Mouse (Mus musculus): ENCODE measurements around the gene Cbr3.
"Not testable (repeated sequence)": the region's sequence is repeated elsewhere in the genome, so short reads cannot be mapped to it uniquely, and the experiment has no call there.

The Cbr3 gene
- long read RNA-seq, experiment 1, transcript Cbr3-201 (3 exons, 1,170 nt), result major isoform, 18 of 18 reads
- long read RNA-seq, experiment 1, partial matches to known transcripts, result 0 of 18 reads
- long read RNA-seq, experiment 1, other reads (novel, unspliced or antisense), result 0 of 18 reads
- long read RNA-seq, experiment 2, transcript Cbr3-201 (3 exons, 1,170 nt), result major isoform, 5 of 5 reads
- long read RNA-seq, experiment 2, partial matches to known transcripts, result 0 of 5 reads
- long read RNA-seq, experiment 2, other reads (novel, unspliced or antisense), result 0 of 5 reads

DNA sequence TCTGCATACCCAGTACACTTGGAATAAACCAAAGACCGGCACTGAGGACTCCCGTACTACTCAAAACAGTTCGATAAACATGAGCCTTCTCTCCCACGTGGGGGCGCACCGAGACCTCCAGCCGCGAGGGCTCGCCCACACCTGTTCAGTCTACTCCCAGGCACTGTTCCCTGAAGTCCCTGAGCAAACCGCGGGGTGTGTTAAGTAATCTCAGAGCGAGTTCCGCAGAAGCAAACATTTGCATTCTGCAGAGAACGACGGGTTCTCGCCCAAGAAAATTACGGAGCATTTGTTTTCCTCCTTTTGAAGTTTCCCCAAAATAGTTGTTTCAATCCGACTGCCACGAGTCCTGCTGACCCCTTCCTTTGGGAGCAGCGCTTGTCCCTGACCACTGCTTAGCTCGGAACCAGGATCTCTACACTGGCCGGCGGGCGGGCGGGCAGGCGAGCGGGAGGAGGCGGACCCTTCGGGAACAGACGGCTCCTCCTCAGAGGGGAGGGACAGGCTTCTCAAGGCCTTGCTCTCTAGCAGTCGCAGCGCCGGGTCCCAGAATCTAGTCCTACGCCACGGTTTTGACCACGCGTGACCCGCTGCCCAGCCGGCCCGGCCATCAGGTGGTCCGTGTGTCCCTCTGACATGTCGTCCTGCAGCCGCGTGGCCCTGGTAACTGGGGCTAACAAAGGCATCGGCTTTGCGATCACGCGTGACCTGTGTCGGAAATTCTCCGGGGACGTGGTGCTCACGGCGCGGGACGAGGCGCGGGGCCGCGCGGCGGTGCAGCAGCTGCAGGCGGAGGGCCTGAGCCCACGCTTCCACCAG is at the start of gene Cbr3:
Gene Cbr3 (plus strand): TSS at position 527 of the 819 bp plus-strand sequence.
- intact Hi-C loops (cut with DNase I), result loop anchor here (10.0 kb wide), 1 partner anchor 82 kb away; no protein-coding TSS in a partner anchor

DNA sequence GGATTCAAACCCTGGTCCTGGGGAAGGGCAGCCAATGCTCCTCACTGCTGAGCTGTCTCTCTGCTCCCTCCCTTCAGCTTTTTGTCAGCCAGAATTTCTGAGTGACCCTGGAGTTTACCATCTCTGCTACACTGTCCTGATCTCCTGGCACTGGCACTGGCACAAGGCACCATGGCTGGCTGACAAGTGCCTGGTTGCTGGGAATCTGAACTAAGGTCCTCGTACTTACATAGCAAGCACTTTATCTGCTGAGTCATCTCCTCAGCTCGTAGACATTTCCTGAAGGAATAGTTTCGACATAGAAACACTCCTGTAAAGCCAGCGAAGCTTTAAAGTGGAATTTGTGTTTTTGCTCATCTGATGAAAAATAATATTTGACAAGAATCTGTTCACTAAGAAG is 39.0 kb upstream of the Cbr3 start:
- intact Hi-C loops (cut with DNase I), result no loop called here

DNA sequence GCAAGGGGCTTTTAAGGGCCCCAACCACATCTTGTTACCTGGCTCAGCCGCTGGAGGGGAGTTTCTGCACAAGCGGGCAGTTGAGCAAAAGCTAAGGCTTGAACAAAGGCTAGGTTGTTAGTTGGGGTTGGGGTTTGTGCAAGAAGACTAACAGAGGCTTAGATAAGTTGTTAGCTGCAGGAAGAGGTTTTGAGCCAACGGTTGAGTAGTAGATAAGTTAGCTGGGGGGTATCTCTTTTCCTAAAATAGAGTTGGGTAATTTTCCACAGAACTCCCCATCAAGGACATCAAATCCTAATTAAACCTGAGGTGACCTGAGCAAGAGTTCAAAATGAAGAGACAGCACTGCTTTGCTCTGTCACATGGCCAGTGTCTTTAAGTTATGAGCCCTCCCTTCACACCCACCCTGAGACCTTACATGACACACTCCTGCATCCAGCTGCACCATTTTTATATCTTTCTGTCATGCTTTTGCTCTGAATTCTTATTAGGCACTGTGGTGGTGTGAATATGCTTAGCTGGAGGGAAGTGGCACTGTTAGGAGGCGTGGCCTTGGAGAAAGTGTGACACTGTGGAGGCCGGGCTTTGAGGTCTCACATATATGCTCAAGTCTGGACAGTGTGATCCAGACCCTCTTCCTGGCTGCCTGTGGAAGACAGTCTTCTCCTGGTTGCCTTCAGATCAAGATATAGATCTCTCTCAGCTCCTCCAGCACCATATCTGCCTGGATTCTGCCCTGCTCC is 34.4 kb upstream of the Cbr3 start:
- intact Hi-C loops (cut with DNase I), result no loop called here

DNA sequence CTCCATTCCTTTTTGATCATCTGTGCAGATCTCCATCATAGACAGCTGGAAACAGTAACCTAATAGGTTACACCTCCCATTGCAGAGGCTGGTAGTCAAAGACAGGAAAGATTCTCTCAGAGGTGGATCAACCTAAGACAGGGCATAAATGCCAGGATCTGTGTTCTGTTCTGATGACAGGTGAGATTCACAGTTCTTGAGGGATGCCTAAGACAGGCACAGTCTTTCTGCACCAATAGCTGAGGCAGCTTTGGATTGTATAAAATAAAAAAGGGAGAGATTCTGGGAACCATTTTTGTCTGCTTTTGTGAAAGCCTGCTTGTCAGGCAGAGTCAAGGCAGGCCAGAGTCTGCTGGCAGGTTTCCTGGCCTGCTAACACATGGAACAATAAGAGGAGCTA is 15.0 kb upstream of the Cbr3 start:
- intact Hi-C loops (cut with DNase I), result no loop called here

DNA sequence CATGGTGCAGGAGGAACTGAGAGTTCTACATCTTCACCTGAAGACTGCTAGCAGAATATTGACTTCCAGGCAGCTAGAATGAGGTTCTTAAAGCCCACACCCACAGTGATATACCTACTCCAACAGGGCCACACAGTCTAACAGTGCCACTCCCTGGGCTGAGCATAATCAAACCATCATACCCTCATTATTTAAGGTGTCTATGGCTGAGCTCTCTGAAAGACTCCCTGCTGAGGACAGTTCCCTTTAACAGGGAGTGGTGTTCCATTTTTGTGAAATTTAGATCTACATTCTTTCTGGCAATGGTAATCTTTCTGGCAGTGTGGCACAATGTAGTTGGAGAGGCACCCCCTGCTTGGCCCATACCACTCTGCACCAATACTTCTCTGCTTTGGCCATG is 13.5 kb upstream of the Cbr3 start:
- intact Hi-C loops (cut with DNase I), result no loop called here

DNA sequence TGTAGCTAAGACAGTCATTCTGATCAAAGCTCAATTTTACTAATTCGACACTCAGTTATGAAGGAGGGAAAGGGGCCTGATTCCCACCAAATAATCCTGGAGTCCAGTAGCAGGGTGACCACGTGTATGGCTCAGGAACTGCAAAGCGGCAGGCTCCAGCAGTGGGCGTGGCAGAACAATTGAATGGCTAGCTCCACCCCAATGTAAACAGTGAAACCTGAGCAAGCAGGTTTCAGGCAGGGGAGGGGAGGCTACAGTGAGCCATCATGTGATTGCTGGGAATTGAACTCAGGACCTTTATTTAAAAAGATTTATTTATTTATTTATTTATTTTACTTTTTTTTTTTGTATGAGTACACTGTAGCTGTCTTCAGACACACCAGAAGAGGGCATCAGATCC is 12.5 kb upstream of the Cbr3 start:
- intact Hi-C loops (cut with DNase I), result not testable (repeated sequence)

DNA sequence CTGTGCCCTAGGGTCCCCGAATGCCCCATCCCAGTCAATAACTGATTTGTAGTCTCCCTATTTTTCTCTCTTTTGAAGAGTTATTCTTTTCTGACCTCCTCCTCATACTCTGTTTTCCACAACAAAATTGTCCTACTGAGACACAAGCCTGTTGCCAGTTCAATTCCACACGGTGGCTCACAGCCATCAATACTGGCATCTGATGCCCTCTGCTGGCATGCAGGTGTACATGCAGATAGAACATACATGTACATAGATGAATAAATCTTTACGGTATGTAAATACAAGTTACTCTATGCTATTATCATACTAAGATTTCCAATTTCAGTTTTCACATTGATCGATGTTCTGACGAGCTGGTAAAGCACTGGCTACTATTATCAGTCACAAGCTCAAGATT is 12.0 kb upstream of the Cbr3 start:
- intact Hi-C loops (cut with DNase I), result no loop called here

DNA sequence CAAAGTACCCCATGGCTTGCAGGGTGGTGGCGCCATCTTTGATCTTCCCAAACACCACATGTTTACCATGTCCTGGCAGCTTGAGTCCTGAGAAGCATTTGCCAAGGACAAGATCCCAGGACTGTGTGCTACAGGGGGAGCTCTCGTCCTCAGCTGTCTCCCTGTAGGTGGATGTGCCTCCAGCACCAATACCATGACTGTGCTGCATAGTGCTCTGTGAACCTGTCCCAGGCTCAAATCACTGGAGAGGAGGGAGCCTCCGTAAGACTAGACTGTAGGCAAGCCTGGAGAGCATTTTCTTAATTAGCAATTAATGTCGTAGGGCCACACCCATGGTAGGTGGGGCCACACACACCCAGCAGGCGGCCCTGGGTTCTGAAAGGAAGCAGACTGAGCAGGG is 6.6 kb upstream of the Cbr3 start:
- intact Hi-C loops (cut with DNase I), result no loop called here

DNA sequence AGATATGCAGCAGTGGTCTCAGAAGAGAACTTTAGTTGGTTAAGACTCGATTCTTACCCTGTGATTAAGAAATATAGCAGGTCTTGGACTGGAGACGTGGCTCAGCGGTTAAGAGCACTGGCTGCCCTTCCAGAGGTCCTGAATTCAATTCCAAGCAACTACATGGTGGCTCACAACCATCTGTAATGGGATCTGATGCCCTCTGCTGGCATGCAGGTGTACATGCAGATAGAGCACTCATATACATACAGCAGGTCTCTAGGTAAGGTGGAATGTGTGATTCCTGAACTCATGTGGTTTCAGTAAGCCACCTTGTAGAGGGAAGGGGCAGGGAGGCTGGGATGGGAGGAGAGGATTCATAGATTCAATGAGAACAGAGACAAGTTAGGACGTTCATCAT is 4.8 kb upstream of the Cbr3 start:
- intact Hi-C loops (cut with DNase I), result no loop called here

DNA sequence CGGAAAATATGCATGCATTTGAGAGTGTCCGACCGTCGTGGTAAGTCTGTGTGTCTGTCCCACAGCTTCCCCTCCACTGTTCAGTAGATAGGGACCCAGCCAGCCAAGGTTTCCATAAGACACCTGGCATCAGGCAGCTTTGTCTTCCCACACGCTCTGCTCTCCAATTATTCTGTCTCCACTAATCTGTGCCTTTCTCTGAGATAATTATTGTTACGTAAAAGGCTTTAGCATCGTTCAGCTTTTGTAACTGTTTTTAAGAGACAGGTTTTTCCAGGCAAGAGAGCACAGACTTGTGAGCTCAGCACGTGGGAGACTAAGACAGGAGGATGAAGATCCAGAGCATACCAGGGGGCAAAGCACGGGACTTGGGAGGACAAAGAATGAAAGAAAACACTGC is 3.9 kb upstream of the Cbr3 start:
- intact Hi-C loops (cut with DNase I), result no loop called here

DNA sequence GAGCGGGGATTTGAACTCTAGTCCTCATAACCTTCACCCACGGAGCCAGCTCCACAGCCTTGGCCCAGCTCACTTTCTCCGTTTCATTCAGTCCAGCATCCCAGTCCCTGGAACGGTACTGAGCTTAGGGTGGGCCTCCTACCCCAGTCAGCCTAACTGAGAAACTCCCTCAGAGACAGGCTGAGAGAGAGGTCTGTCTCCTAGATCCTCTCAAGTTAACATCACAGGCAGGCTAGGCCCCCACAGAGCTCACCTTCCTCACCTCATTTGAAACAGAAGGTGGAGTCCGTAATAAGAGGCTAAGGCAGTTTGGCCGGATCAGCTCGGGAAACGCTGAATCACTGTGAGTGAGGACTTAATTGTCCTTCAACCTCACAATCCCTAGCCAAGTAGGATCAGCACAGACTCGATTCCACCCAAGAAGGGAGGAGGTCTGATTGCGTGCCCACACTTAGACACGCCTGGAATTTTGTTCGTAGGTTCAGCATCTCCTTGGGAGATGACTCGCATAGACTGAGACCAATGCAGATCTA is 793 bp upstream of the Cbr3 start:
- intact Hi-C loops (cut with DNase I), result loop anchor here (10.0 kb wide), 1 partner anchor 83 kb away; no protein-coding TSS in a partner anchor

DNA sequence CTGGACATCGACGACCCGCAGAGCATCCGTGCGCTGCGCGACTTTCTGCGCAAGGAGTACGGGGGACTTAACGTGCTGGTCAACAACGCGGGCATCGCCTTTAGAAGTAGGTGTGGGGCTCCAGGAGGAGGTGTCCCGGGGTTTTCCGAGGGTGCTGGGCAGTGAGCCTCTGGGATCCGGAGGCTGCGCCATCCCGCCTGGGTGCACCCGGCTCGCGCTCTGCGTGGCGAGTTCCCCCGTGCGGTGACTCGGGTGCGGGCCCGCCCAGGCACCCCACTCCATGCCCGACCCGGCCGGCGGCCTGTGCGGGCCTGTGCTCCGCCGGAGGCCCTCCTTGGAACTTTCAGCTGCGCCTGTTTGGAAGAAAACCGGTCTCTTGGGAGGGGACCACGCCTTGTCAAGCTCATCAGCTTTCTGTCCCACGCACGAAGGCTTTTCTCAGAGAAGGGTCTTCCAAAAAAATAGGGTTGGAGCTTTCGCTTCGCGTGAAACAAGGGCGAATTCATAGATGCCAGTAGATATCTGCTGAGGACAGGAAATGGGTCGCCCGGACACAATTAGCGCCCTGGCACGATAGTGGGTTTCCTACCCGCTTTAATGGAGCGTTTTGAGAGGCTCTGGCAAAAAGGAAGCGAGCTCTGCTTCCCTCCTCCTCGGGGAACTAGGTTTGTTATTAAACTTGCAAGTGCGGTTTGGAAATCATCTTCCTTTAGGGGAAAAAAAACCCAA is 657 bp downstream of the Cbr3 start:
- intact Hi-C loops (cut with DNase I), result loop anchor here (10.0 kb wide), 1 partner anchor 81 kb away; no protein-coding TSS in a partner anchor

DNA sequence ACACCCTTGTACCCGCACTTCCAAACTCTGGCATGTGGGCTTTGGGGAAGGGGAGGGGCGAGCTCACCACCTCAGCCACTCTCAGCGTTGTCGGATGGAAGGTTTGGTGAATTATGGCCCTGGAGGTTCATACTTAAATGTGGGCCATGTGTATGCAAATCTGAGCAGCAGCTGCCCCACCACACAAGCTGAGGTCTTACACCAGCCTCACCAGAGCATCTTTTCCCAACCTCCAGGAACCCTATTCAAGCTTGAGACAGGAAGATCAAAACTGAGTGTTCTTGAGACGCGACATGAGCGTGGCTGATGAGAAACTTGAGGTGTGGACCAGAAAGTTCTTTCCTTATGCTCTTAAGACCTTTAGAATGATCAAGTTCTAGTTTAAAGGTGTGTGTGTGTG is 1.4 kb downstream of the Cbr3 start:
- intact Hi-C loops (cut with DNase I), result loop anchor here (10.0 kb wide), 1 partner anchor 80 kb away; no protein-coding TSS in a partner anchor

DNA sequence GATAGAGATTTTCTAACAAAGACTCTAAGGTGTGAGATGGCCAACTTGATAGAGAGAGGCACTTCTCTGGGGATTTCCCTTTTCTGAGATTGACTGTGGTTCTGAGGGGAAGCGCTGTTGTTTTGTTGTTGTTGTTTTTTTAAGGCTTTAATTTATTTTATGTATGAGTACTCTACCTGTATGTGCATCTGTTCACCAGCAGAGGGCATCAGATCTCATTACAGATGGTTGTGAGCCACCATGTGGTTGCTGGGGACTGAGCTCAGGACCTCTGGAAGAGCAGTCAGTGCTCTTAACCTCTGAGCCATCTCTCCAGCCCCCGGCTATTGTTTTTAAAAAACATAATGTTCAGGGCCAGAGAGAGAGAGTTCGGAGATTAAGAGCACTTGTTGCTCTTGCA is 2.8 kb downstream of the Cbr3 start:
- intact Hi-C loops (cut with DNase I), result loop anchor here (10.0 kb wide), 1 partner anchor 79 kb away; no protein-coding TSS in a partner anchor

DNA sequence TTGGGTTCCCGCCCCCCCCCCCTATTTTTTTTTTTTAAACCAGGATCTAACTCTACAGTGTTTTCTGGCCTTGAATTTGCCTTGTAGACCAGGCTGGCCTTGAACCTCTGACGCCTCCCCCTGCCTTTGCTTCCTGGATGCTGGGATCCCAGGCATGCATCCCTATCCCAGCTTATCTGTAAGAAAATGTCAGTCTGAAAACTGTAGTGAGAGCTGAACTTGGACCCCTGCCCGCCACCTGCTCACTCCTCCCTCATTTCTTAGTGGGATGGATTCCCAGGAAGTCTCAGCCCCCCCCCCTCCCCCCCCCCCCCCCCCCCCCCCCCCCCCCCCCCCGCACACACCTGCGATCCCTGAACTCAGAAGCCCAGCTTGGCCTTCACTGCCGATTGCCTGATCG is 3.4 kb downstream of the Cbr3 start:
- intact Hi-C loops (cut with DNase I), result loop anchor here (10.0 kb wide), 1 partner anchor 78 kb away; no protein-coding TSS in a partner anchor

DNA sequence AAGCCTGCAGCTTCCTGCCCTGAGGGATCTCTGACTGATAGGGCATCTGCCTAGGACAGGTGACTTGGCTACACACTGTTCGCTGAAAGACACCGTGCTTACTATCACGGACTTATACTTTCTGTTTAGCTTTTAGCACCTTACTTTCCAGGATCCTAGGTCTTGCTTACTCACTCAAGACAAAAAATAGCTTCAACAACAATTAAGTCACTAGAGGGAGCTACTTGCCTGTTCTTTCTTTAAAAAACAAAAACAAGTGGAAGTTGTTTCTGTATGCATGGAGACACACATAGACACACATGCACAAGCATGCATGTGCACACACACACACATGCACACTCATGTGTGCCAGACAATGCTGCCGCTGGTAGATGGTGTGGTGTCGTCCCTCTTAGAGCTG is 3.9 kb downstream of the Cbr3 start:
- intact Hi-C loops (cut with DNase I), result loop anchor here (10.0 kb wide), 1 partner anchor 78 kb away; no protein-coding TSS in a partner anchor

DNA sequence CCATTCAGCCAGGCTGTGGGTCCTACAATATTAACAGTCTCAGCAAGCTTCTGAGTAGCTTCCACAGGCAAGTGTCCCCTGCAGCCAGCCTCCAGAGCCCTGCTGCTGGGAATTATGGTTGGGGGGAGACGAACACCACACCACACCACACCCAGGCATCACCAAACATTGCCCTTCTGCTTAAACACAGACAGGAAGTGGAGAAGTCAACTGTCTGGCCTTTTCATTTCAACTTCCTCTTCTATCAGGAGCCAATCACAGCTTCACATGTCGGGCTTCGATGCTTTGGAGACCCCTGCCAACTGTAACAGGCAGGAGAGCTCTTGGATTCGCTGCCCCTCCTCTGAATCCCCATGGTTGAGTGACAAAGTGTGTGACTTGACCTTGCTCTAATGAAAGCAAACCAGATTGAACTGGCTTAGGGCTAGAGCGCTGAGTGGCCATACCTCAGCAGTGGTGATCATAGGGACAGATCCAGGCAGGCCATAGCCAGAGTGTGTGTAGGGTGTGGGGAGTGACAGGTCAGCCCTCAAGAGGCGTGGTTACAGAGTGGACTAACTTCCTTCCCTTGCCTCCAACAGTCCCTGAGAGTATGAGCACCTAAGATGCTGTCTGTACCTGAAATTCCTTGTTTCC is 8.3 kb downstream of the Cbr3 start:
- intact Hi-C loops (cut with DNase I), result no loop called here

DNA sequence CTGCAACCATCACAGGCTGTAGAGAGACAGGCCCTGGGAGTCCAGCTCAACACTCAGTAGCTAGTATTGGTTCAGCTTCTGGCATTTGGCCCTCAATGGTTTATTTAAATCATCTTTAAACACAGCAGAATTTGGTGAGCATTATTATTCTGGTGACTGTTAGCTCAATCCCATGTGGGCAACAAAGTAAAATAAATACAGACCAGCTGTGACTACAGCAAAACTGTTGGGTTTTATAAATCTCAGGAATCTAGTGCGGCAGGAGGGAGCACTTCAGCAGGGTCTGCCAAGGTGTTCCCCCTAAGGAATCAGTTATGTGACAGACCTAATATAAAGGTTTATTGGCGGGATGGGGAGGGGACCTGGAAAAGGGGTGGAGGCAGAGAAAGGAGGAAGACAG is 9.7 kb downstream of the Cbr3 start:
- intact Hi-C loops (cut with DNase I), result no loop called here

DNA sequence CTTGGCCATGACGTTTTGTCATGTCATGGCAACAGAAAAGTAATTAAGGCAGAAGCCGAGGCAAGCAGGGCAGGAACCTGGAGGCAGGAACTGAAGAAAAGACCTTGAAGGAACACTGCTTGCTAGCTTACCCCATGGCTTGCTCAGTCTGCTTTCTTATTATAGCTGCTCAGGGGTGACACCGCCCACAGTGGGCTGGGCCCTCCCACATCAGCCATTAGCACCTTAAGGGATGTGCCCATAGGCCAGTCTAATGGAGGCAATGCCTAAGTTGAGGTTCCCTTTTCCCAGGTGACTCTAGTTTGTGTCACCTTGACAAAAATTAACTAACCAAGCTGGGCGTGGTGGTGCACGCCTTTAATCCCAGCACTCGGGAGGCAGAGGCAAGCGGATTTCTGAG is 24.1 kb downstream of the Cbr3 start:
- intact Hi-C loops (cut with DNase I), result no loop called here

DNA sequence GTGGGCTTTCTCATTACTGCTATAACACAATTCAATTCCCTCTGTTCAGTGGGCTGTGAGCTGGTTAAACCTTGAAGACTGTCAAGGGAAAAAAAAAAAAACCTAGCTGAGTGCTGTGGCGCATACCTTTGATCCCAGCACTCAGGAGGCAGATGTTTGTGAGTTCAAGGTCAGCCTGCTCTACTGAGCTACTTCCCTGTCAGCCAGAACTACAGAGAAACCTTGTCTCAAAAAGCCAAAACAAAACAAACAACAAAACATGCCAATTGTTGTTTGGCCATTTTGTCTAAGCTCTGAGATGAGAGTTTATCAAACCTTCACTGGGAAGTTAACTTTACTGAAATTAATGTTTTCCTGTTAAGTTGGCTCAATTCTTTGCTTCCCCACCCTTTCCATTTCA is 26.2 kb downstream of the Cbr3 start:
- intact Hi-C loops (cut with DNase I), result no loop called here
